Mouse (Mus musculus): Measurements from ENCODE around the gene Zmynd19. TPM values are rescaled to one million over a fixed set of nuclear protein-coding genes. Genes with fewer than 3 reads are reported as not detected.
A peak's percentile ranks its signal among the peaks of the same experiment; 100 is the strongest.

The Zmynd19 gene
- polyA plus RNA-seq (2012; rRNA removed) = 18.2 and 19.5 TPM in 2 replicates

- Histone ChIP-seq H3K27me3 (ENCODE audit: control insufficient read depth, insufficient read depth, low read length) (no peaks in the 10 kb centered on the region), H3K27ac (ENCODE audit: insufficient read depth, low read length) (no peak within 1 kb of the TSS), H3K4me1 (ENCODE audit: control insufficient read depth, insufficient read depth, low read length) (peaks cover 5% of the 10 kb centered on the region), H3K4me3 (replicated peaks; ENCODE audit: insufficient read depth, low read depth, low read length) (peak within 1 kb of the TSS; percentile 76)
- DNase-seq = peak; percentile 98
- WGBS = 1% methylated on average over 106 of the region's 108 CpGs
- TF ChIP-seq POLR2A (IDR thresholded peaks at IDR 0.05; ENCODE audit: borderline replicate concordance, insufficient read depth, low read length) = peak; percentile 70
- no peak for TF ChIP-seq CTCF (IDR thresholded peaks at IDR 0.05; ENCODE audit: borderline replicate concordance, insufficient read depth, low read depth, low read length)
These were observed at the start of gene Zmynd19 for GRCm38 (mm10) chr2:24949421-24950188. Zmynd19 (plus strand) TSS chr2:24949792.

- no peak overlapping the region for H3K27ac ChIP-seq (ENCODE audit: insufficient read depth, low read length)
- 34% methylated on average over 5 of the region's 5 CpGs for WGBS
- H3K4me1 ChIP-seq (ENCODE audit: control insufficient read depth, insufficient read depth, low read length) = 0 out of 2 replicates have a peak, but pooled peaks cover 3% of the 10 kb centered on the region
- TF ChIP-seq CTCF (IDR thresholded peaks at IDR 0.05; ENCODE audit: borderline replicate concordance, insufficient read depth, low read depth, low read length) = no peak
- TF ChIP-seq POLR2A (IDR thresholded peaks at IDR 0.05; ENCODE audit: borderline replicate concordance, insufficient read depth, low read length) = no peak
- DNase-seq = peak in 1 of 2 experiments; percentile 22
- no peaks in the 10 kb centered on the region for H3K27me3 ChIP-seq (ENCODE audit: control insufficient read depth, insufficient read depth, low read length)
- no peak overlapping the region for H3K4me3 ChIP-seq (replicated peaks; ENCODE audit: insufficient read depth, low read depth, low read length)
These were observed 48.5 kb upstream of the Zmynd19 start for GRCm38 (mm10) chr2:24901055-24901454.

- no peaks in the 10 kb centered on the region for H3K27me3 ChIP-seq (ENCODE audit: control insufficient read depth, insufficient read depth, low read length)
- H3K27ac ChIP-seq (ENCODE audit: insufficient read depth, low read length) = no peak overlapping the region
- no peak for DNase-seq
- WGBS = 79% methylated on average over 6 of the region's 6 CpGs
- H3K4me3 ChIP-seq (replicated peaks; ENCODE audit: insufficient read depth, low read depth, low read length) = no peak overlapping the region
- TF ChIP-seq POLR2A (IDR thresholded peaks at IDR 0.05; ENCODE audit: borderline replicate concordance, insufficient read depth, low read length) (no peak), CTCF (IDR thresholded peaks at IDR 0.05; ENCODE audit: borderline replicate concordance, insufficient read depth, low read depth, low read length) (no peak)
- peaks cover 8% of the 10 kb centered on the region; the same call in 1 of the 2 replicates for H3K4me1 ChIP-seq (ENCODE audit: control insufficient read depth, insufficient read depth, low read length)
These were observed 46.6 kb upstream of the Zmynd19 start for GRCm38 (mm10) chr2:24902999-24903398.

GRCm38 (mm10) chr2:24904823-24905652 is 44.6 kb upstream of the Zmynd19 start:
- 60% methylated on average over 11 of the region's 11 CpGs for WGBS
- Histone ChIP-seq H3K27ac (ENCODE audit: insufficient read depth, low read length) (no peak overlapping the region), H3K27me3 (ENCODE audit: control insufficient read depth, insufficient read depth, low read length) (no peaks in the 10 kb centered on the region), H3K4me3 (replicated peaks; ENCODE audit: insufficient read depth, low read depth, low read length) (no peak overlapping the region), H3K4me1 (ENCODE audit: control insufficient read depth, insufficient read depth, low read length) (peaks cover 8% of the 10 kb centered on the region; the same call in 1 of the 2 replicates)
- TF ChIP-seq POLR2A (IDR thresholded peaks at IDR 0.05; ENCODE audit: borderline replicate concordance, insufficient read depth, low read length) = no peak
- no peak for TF ChIP-seq CTCF (IDR thresholded peaks at IDR 0.05; ENCODE audit: borderline replicate concordance, insufficient read depth, low read depth, low read length)
- DNase-seq = no peak

- Histone ChIP-seq H3K27me3 (ENCODE audit: control insufficient read depth, insufficient read depth, low read length) (no peaks in the 10 kb centered on the region), H3K4me1 (ENCODE audit: control insufficient read depth, insufficient read depth, low read length) (peaks cover 8% of the 10 kb centered on the region; the same call in 1 of the 2 replicates), H3K27ac (ENCODE audit: insufficient read depth, low read length) (no peak overlapping the region), H3K4me3 (replicated peaks; ENCODE audit: insufficient read depth, low read depth, low read length) (no peak overlapping the region)
- TF ChIP-seq CTCF (IDR thresholded peaks at IDR 0.05; ENCODE audit: borderline replicate concordance, insufficient read depth, low read depth, low read length) = no peak
- no peak for TF ChIP-seq POLR2A (IDR thresholded peaks at IDR 0.05; ENCODE audit: borderline replicate concordance, insufficient read depth, low read length)
- WGBS = 9% methylated on average over 2 of the region's 2 CpGs
- DNase-seq = no peak
These were observed 43.9 kb upstream of the Zmynd19 start for GRCm38 (mm10) chr2:24905653-24906155.

GRCm38 (mm10) chr2:24910481-24910880 is 39.1 kb upstream of the Zmynd19 start:
- Histone ChIP-seq H3K4me1 (ENCODE audit: control insufficient read depth, insufficient read depth, low read length) (peaks cover 5% of the 10 kb centered on the region; the same call in 1 of the 2 replicates), H3K27ac (ENCODE audit: insufficient read depth, low read length) (no peak overlapping the region), H3K4me3 (replicated peaks; ENCODE audit: insufficient read depth, low read depth, low read length) (no peak overlapping the region), H3K27me3 (ENCODE audit: control insufficient read depth, insufficient read depth, low read length) (no peaks in the 10 kb centered on the region)
- no peak for DNase-seq
- WGBS = 97% methylated on average over 4 of the region's 4 CpGs
- TF ChIP-seq POLR2A (IDR thresholded peaks at IDR 0.05; ENCODE audit: borderline replicate concordance, insufficient read depth, low read length) (no peak), CTCF (IDR thresholded peaks at IDR 0.05; ENCODE audit: borderline replicate concordance, insufficient read depth, low read depth, low read length) (no peak)

- DNase-seq = no peak
- no peaks in the 10 kb centered on the region for H3K27me3 ChIP-seq (ENCODE audit: control insufficient read depth, insufficient read depth, low read length)
- WGBS = 91% methylated on average over 4 of the region's 4 CpGs
- H3K27ac ChIP-seq (ENCODE audit: insufficient read depth, low read length) = no peak overlapping the region
- no peak for TF ChIP-seq CTCF (IDR thresholded peaks at IDR 0.05; ENCODE audit: borderline replicate concordance, insufficient read depth, low read depth, low read length)
- no peak for TF ChIP-seq POLR2A (IDR thresholded peaks at IDR 0.05; ENCODE audit: borderline replicate concordance, insufficient read depth, low read length)
- no peak overlapping the region for H3K4me3 ChIP-seq (replicated peaks; ENCODE audit: insufficient read depth, low read depth, low read length)
- peaks cover under 1% of the 10 kb centered on the region; the same call in 1 of the 2 replicates for H3K4me1 ChIP-seq (ENCODE audit: control insufficient read depth, insufficient read depth, low read length)
These were observed 37.4 kb upstream of the Zmynd19 start for GRCm38 (mm10) chr2:24912189-24912588.
